Mouse (Mus musculus) cerebellum, postnatal 4 days (tissue): ENCODE results near the gene Gm49333.

ENCODE experiments used
- DNase-seq, 2 experiments: peaks; one replicate each; pipeline ENCODE4 v3.0.0; 2022; ENCODE audit warnings: low spot score in 2 of 2, mixed read lengths in 1 of 2

Gene Gm49333

GRCm38 (mm10) chr16:20611357-20612227, at the start of gene Gm49333, which contains the start of the genes Eef1akmt4 and Alg3:
Gm49333 (plus strand) TSS chr16:20611610.
Eef1akmt4 (plus strand) TSS chr16:20611593.
Alg3 (minus strand) TSS chr16:20611735.
- peak; percentile 58 to 77 for DNase-seq

GRCm38 (mm10) chr16:20565075-20565474, 46.3 kb upstream of the Gm49333 start:
- no peak for DNase-seq

GRCm38 (mm10) chr16:20589366-20589938, 22.0 kb upstream of the Gm49333 start, which contains the start of gene Vwa5b2:
Vwa5b2 (plus strand) TSS chr16:20589471.
- DNase-seq = peak in 1 of 2 experiments; percentile 19

GRCm38 (mm10) chr16:20589939-20590679, 21.3 kb upstream of the Gm49333 start:
- peak in 1 of 2 experiments; percentile 66 for DNase-seq

GRCm38 (mm10) chr16:20590680-20591038, 20.8 kb upstream of the Gm49333 start:
- no peak for DNase-seq

GRCm38 (mm10) chr16:20591076-20591705, 20.2 kb upstream of the Gm49333 start:
- no peak for DNase-seq

- no peak for DNase-seq
Observed at GRCm38 (mm10) chr16:20595060-20595673, 16.2 kb upstream of the Gm49333 start.

GRCm38 (mm10) chr16:20595737-20596136, 15.7 kb upstream of the Gm49333 start:
- DNase-seq = no peak

- no peak for DNase-seq
Observed at GRCm38 (mm10) chr16:20596687-20597441, 14.5 kb upstream of the Gm49333 start.

GRCm38 (mm10) chr16:20600511-20600910, 10.9 kb upstream of the Gm49333 start:
- DNase-seq = no peak

GRCm38 (mm10) chr16:20604705-20605104, 6.7 kb upstream of the Gm49333 start:
- DNase-seq = no peak

GRCm38 (mm10) chr16:20610501-20611356, 681 bp upstream of the Gm49333 start:
- peak; percentile 49 to 82 for DNase-seq

- DNase-seq = peak in 1 of 2 experiments; percentile 30
Observed at GRCm38 (mm10) chr16:20619541-20620398, 8.4 kb downstream of the Gm49333 start.

- DNase-seq = no peak
Observed at GRCm38 (mm10) chr16:20620399-20620735, 9.0 kb downstream of the Gm49333 start.

GRCm38 (mm10) chr16:20620751-20621190, 9.4 kb downstream of the Gm49333 start:
- DNase-seq = no peak

GRCm38 (mm10) chr16:20621191-20621990, 10.0 kb downstream of the Gm49333 start, which contains the start of gene Camk2n2:
Camk2n2 (minus strand) TSS chr16:20621287.
- peak; percentile 54 to 72 for DNase-seq

GRCm38 (mm10) chr16:20621991-20622685, 10.7 kb downstream of the Gm49333 start:
- peak; percentile 37 to 64 for DNase-seq
